Mouse (Mus musculus): ENCODE data around the gene Stx11. TPM values are rescaled to one million over a fixed set of nuclear protein-coding genes. Genes with fewer than 3 reads are reported as not detected.
"Not testable (repeated sequence)": the region's sequence is repeated elsewhere in the genome, so short reads cannot be mapped to it uniquely, and the experiment has no call there.

Gene Stx11
- total RNA-seq, 2 experiments from 2014 or later, result 1.7 to 3.8 TPM

DNA sequence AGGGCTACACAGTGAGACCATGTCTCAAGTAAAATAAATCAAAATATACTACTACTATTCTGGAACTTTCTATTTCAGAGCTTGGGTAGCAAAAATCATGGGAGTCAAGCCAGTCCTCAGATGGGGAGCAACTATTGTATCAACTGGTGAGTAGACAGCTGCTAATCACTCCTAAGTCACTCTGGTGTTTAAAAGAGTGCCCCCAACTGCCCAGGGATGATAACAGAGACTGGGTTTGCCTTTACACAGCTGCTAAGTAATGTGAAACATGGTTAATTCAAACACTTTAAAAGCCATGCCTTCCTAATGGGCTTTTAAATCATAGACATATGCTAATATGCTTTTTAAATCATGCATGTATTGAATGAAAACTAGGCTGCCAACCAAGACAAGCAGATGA, 1.9 kb downstream of the Stx11 start:
- no peak for DNase-seq (ENCODE audit: low spot score in 2 of 2)

DNA sequence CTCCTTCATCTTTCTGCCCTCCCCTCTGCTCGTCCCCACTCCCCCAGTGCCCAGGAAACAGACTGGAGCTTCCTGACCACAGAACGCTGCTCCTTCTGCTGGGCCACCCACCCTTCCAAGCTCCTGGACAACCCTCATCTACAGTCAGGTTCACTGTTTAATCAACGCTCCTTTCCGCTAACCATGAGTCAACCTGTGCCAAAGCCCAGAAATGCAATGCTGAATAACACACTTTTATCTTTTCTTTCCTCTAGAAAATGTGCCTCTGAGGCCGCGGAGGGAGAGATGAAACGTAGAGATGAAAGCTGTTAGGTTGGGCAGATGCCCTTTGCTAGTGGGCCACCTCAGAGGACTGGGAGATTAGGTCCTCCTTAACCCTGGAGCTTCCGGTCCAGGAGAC, 2.6 kb downstream of the Stx11 start:
- no peak for DNase-seq (ENCODE audit: low spot score in 2 of 2)

DNA sequence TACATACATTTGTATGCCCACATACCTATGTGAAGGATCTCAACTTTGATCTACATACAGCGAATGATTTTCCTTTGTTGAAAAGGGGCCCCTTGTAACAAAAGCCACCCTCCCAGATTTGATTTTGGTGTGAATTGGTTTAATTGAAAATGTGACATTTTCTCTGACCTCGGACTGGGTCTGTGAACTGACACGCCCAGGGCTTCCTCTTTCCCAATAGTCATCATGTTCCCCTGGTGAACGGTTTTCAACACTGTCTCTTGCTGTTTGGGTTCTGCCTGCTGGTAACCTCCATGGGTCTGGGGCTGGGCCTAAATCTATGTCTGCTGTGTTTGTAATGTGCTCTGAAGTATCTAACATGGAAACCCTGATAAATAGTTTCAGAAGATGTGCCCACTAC, 6.8 kb downstream of the Stx11 start:
- DNase-seq (ENCODE audit: low spot score in 2 of 2), result no peak

DNA sequence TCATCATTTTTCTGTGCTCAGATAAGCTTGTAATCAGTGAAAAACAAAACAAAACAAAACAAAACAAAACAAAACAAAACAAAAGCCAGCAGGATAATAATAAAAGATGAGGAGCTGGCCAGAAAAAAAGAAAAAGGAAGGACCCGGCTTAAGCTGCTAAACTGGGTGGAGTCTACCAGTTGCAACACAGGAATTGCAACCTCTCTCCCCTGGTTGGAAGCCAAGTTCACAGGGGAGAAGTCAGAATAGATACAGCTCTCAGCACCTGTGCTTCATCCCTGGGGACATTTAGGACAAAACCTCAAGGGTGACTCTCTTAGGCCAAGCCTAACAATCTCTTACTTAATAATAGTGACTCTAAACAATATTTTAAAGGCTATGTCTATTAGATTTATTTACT, 8.3 kb downstream of the Stx11 start:
- DNase-seq (ENCODE audit: low spot score in 2 of 2), result no peak

DNA sequence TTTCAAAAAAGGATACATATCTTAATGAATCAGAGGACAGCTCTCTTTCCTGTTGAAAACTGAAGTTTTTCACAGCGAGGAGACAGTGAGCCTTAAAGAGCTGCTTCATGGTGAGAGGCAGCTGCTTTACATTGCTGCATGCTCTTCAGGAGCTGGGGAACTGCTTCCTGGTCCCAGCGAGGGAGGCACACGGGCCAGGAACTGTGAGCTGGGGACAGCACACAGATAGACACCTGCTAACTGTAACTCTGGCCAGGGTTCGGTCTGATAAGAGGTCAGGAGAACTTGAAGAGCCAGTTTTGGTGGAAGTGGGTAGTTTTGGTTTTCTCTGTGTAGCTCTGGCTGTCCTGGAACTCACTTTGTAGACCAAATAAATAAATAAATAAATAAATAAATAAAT, 12.7 kb downstream of the Stx11 start:
- not testable (repeated sequence) for DNase-seq (ENCODE audit: low spot score in 2 of 2)

DNA sequence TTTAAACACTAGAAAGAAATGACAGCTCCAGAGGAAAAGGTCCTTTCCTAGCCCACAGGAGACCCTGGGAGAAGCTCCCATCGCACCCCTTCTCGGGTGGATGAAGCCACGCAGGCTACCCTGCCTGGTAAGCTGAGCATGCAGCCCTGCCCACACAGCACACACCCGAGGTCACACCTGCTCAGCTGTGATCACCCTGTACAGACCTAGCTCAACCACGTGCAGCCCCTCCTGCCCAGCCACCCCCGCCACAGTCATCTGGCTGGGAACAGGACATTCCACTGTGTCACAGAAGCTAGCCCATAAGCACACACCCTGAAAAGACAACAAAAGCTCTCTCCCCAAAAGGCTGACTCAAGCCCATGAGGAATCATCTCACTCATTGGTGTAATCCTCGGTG, 14.8 kb downstream of the Stx11 start:
- no peak for DNase-seq (ENCODE audit: low spot score in 2 of 2)

DNA sequence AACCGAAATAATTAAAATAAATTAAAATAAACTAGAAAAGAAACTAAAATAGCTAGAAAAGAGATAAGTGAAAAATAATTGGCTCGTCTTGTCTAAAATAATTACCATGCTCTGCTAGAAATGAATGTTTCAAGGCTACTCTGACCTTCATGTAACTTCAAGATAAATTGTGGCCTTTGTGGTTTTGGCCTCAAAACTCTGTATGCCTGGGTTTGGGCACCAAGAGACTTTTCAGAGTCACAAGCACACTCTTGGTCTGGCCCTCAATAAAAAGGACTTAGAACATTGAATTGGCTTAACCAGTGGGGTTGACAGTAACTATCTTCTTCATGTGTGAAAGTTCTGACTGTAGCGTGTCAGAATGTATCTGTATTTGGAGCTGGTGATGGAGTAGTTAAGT, 16.5 kb downstream of the Stx11 start:
- no peak for DNase-seq (ENCODE audit: low spot score in 2 of 2)

DNA sequence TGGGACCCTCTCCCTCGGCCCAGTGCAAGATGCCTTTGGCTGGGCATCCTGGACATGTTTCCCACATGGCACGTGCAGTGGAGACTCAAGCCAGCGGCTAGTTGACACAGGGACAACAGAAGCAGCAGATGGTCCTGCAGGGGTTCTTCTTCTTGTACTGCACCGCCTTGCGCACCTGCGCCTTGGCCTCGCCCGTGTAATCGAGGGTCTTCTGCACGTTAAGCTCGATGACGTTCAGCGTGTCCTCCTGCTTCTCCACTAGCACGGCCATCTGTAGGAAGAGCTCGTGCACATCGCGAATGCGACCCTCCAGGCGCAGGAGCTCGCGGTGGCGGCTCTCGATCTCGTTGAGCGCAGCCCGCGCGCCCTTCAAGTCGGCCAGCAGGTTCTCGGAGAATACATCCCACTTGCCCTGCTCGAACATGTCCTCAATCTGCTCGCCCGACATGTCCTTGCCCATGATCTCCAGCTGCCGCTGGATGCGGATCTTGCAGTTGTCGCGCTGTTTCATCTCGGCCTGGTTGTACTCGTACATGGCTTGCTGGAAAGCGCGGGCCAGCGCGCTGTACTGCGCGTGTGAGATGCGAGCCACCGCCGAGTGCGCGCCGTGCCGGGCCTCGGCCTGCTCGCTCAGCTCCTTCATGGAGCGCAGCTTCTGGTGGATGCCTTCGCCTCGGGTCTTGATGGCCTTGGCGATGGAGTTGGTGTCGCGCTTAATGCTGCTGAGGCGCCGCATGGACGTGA, 22.9 kb downstream of the Stx11 start:
- DNase-seq (ENCODE audit: low spot score in 2 of 2), result no peak

DNA sequence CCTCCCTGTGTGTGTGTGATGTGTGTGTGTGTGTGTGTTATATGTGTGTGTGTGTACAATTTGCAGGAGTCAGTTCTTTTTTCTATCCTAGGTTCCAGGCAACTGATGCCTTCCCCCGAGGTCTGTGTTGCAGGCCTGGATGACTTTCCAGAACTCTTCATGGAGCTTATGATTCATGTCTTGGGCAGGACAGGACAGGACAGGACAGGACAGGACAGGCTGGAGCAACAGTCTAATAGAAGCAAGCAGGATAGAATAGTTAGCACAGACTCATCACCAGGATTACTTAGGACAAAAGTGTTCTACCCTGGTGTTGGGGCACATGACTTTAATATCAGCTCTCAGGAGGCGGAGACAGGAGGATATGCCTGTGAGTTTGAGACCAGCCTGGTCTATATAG, 25.3 kb downstream of the Stx11 start:
- no peak for DNase-seq (ENCODE audit: low spot score in 2 of 2)

DNA sequence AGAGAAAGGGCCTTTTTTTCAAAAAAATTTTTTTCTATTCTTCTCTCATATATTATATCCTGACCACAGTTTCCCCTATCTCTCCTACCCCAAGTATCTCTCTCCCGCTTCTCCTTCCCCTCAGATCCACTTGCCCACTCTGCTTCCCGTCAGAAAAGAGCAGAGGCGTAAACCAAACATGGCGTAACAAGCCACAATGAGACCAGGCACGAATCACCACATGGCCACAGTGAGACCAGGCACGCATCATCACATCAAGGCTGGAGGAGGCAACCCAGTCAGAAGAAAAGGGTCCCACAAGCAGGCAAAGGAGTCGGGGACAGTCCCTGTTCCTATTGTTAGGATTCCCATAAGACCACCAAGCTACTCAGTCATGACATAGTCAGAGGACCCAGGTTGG, 28.0 kb downstream of the Stx11 start:
- DNase-seq (ENCODE audit: low spot score in 2 of 2), result no peak

DNA sequence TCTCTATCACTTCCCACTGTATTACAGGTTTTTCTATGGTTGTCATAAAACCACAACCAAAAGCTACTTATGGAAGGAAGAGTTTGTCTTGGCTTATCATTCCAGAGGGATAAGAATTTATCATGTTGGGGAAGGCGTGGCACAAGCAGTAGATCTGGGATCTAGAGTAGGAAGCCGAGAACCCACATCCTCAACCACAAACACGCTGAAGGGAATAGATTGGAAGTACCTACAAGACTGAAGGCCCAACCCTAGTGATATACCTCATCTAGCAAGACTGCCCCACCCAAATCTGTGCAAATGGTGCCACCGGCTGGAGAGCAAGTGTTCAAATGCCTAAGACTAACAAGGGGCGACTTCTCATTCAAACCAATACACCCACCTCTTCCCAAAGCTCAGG, 28.5 kb downstream of the Stx11 start:
- DNase-seq (ENCODE audit: low spot score in 2 of 2), result no peak

DNA sequence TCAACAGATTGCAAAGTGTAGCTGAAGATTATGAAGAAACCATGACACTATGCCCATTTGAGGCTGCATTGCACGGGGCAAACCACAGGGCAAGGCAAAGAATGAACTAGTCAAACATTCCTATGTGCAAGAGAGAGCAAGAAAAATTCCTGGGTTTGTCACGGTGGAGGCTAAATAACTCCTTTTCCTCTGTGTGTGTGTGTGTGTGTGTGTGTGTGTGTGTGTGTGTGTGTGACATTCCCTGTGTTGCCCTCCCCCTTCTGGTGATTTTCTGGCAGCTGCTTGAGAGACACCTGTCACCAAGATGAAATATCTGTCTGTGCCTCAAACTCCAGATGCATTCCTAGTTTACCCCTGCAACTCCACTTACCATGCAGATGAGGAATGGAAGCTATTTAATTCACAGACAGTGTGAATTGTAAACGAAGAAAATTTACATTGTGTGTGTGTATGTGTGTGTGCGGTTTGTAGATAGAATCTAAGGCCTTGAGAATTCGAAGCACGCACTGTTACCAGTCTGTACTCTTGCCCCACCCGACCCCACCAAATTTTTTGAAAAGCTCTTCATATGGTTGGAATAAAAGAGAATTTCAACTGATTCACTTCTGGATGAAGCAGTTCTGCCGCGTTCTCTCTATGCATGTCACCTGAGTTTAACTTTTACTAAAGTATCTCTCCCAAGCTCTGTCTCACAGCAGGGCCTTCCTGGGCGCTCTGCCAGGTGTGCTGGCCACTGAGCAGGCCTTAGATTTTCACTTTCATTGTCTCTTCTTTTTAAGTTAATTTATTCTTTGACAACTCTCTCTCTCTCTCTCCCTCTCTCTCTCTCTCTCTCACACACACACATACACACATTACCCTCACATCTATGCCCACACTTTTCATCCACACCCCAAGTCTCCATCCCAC, 32.4 kb downstream of the Stx11 start:
- DNase-seq (ENCODE audit: low spot score in 2 of 2), result no peak

DNA sequence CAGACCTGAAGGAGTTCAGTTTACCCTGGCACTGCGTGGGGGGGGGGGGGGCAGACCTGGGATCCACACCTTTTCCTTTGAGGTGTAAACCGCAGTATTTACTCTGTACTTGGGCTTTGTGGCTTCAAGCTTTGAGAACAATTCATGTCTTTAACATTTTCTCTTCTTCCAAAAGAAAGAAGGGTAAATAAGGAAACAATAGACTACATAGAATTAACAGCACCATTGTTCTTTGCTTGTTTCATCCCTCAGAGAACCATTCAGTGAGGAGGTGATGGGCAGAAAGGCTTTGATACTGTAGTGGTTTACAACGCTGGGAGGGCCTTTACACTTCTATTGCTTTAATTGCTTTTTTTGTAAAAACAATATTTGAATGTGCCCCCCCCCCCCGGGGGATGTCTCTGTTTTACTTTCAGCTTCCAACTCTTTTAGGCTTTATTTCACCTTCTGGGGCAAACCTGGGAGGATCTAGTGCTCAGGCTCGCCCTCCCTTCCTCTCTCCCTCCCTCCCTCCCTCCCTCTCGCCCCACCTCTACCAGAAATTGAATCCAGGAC, 33.7 kb downstream of the Stx11 start:
- DNase-seq (ENCODE audit: low spot score in 2 of 2), result no peak

DNA sequence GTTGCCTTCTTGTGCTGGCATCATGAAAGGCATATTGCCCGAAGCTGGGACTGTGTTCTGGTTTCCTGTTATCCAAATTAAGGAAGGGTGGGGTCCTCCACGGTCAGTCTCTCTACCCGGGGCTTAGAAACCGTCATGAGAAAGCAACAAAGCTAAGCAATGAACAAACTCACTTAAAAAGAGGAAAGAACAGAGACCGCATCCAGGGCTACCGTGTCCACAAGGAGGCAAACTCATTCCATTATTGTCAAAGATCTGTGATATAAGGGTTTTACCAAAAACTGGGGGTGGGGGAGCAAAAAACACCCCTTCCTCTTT, 34.3 kb downstream of the Stx11 start:
- no peak for DNase-seq (ENCODE audit: low spot score in 2 of 2)

DNA sequence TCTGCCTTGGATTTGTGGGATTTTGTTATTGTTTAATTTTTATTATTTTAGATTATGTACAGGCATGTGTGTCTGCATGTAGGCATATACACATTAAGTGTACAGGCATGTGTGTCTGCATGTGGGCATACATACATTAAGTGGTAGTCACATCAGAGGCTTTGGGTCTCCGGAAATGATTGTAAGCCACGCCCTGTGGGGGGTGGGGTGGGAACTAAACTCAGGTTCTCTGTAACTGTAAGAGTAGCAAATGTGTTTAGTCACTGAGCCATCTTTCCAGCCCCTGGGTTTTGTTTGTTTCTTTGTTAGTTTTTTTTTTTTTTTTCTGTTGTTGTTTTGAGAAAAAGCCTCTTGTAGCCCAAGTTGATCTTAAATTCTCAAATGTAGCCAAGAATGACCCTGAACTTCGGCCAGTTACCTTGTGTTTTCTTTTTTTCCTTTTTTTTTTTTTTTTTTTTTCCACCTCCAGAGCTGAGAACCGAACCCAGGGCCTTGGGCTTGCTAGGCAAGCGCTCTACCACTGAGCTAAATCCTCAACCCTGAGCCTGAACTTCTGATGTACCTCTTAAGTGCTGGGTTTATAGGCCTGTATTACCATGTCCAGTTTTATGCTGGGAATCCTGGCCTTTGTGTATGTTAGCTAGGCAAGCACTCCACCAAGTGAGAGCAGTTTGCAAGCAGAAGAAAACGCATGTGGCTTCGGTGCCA, 34.8 kb downstream of the Stx11 start:
- DNase-seq (ENCODE audit: low spot score in 2 of 2), result no peak

DNA sequence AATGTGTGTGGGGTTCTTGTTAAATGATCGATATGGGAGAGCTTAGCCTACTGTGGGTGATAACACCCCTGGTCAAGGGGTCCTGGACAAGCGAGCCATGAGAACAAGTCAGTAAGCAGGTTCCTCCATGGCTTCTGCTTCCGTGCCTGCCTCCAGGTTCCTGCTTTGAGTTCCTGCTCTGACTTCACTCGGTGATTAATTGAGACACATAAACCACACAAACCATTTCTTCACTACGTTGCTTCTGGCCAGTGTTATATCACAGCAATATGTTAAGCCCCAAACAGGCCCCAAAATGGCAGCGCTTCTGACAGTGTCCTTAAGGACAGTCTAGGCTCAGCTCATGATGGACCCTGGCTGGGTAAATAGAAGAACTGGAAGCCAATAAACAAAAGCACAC, 35.9 kb downstream of the Stx11 start:
- no peak for DNase-seq (ENCODE audit: low spot score in 2 of 2)

DNA sequence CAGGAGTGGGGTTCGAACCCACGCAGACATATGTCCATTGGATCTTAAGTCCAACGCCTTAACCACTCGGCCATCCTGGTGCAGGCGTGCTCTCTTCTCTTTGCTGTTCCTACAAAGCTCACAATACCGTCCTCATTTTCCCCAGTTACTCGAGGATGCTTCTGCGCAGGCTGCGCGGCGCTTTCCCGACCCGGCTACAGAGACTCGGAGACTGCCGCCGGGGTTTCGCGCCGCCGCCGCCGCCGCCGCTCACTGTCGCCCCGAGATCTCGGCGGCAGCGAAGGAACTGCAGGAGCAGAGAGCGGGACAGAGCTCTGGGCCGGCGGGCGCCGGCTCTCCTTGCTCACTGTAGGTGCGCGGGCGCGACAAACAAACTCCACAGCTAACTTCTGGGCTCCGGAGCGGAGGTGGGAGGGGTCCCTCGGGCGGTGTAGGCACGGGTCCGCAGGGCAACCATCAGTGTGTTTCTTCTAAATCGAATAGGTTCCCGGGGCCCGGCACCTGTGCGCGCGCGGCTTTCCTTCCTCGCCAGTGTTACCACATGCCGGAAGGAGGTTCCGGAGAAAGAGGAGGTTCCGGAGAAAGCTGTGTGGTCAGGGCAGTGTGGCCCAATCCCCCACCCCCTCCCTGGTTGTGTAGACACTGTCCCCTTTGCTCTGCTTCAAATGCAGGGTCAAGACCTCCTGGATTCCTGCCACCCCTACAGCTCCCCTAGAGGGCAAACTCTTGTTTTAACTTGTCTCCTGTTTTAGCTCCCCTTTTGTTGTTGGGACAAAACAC, 41.3 kb downstream of the Stx11 start:
- DNase-seq (ENCODE audit: low spot score in 2 of 2), result peak; percentile 89 to 90

DNA sequence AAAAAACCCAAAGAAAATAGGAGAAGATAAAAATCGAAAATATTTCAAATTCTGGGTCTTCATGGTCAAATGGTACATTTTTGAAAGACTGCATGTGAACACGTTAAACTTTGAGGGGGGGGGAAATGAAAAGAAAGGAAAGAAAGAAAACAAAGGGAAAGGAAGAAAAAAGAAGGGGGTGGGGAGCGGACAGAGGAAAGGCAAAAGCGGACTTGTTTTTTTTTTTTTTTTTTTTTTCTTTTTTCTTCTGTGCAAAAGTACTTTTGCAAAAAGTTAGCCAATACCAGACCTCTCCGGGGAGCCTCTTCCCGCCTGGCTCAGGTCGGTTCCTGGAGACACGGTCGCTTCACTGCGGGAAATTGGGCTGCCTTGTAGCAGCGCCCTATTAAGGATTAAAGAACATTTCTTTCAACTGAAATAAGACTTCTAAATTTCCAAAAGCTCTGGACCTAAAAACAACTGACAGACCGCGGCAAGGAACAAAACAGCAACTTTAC, 42.0 kb downstream of the Stx11 start:
- no peak for DNase-seq (ENCODE audit: low spot score in 2 of 2)

DNA sequence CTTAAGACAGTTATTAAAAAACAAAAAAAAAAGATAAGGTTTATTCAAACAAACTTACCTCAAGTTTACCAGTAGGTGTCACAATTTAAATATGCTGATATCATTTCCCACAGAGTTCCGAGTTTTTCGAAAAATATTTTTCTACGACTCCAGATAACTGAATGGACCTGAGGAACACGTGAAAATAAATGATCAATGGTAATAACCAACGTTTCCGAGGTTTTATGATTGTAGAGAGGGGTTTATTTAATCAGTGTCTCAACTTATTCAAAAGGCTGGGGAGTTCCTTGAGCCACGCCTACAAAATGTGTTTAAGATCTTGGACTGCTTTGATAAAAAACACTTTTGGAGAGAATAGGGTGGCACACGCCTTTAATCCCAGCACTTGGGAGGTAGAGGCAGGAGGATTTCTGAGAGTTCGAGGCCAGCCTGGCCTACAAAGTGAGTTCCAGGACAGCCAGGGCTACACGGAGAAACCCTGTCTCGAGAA, 42.5 kb downstream of the Stx11 start:
- no peak for DNase-seq (ENCODE audit: low spot score in 2 of 2)

DNA sequence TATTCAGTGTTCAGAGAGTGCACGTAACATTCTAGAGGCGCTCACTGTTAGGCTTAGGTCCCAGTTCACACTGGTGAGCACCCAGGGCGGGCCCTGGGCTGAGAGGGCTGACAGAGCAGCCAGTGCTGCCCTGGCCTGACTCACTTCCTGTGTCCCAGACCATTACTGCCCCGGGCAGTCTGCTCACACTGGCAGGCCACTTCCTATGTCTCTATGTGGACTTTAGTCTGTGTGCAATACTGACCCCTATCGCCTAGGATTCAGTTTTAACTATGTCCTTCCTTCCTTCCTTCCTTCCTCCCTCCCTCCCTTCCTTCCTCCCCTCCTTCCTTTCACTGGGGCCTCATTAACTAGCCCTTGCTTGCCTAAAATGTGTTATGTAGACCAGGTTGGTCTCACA, 44.8 kb downstream of the Stx11 start:
- DNase-seq (ENCODE audit: low spot score in 2 of 2), result no peak

DNA sequence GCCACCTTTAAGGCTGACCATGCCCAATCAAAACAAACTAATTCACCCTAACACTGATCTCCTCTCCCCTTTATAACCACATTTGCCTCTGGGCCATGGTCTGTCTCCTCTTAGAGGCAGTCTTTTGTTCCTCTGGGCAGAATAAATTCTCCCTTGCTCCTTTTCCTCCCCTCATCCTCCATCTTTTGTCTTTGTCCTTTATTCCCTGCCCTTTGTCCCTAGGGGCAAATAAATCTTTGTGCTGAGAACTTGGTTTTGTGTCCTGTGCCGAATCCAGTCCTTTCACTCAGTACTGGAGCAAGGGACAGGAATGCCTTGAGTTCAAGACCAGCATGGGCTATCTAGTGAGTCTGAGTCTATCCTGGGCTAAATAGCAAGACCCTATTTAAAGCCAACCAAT, 46.5 kb downstream of the Stx11 start:
- DNase-seq (ENCODE audit: low spot score in 2 of 2), result no peak

Measured in gastrocnemius, postnatal 4 days (tissue).